Mouse (Mus musculus): ENCODE measurements around the gene Cacna1b.

Cacna1b gene

DNA sequence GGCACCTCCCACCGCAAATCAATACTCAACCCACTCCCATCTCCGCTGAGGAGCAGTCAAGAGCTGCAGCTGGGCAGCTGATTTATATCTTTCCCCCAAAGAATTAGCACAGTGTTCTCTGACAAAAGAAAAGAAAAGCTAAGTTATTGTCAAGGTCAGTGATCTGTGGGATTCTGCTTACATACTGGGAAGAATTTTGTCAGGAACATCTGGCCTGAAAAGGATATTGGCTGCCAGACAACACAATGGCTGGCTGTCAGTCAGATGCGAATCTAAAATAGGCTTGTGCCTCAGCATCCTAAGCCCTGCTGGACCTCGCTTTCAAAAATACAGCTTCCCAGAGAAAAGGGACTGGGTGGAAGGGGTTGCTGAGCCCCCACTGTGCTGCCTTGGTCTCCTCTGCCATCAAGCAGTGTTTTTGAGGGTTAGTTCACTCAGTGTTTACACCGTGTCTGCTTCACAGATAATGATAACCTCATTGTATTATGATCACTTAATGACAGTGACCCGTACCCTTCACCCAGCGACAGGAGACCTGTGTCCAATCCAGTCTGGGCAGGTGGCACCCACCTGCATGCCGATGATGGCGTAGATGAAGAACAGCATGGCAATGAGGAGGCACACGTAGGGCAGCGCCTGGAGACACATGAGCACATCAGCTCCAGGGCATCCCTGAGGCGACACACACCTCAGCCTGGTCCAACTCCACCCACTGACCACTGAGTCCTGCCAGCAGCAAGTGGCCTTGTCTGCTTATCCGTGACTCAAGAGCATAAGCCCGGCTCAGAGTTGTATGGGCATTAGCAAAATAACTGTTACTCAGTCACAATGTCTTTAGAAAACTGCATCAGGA, 124.6 kb downstream of the Cacna1b start:
- no peak for DNase-seq

- DNase-seq, result no peak
These were observed 129.3 kb downstream of the Cacna1b start for GRCm38 (mm10) chr2:24633645-24634044.

DNA sequence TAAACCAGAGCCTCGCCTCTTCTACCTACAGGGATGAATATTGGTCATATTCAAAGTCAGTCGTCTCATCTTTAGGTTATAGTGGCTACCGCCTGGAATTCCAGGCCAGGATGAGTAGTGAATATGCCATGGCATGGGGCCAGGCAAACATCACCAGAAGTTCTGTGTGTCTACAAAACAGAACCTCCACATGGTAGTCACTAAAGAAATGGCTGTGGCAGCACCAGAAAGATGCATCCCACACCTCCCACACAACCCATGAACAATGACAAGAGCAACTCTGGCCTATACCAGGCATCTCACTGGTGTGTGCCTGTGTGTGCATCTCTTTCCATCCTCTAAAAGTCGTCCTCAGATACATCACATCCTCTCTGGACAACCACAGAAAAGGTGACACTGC, 145.8 kb downstream of the Cacna1b start:
- no peak for DNase-seq

GRCm38 (mm10) chr2:24609789-24610188, 153.2 kb downstream of the Cacna1b start:
- DNase-seq, result no peak

- DNase-seq, result no peak
These were observed 154.2 kb downstream of the Cacna1b start for GRCm38 (mm10) chr2:24608765-24609138.

DNA sequence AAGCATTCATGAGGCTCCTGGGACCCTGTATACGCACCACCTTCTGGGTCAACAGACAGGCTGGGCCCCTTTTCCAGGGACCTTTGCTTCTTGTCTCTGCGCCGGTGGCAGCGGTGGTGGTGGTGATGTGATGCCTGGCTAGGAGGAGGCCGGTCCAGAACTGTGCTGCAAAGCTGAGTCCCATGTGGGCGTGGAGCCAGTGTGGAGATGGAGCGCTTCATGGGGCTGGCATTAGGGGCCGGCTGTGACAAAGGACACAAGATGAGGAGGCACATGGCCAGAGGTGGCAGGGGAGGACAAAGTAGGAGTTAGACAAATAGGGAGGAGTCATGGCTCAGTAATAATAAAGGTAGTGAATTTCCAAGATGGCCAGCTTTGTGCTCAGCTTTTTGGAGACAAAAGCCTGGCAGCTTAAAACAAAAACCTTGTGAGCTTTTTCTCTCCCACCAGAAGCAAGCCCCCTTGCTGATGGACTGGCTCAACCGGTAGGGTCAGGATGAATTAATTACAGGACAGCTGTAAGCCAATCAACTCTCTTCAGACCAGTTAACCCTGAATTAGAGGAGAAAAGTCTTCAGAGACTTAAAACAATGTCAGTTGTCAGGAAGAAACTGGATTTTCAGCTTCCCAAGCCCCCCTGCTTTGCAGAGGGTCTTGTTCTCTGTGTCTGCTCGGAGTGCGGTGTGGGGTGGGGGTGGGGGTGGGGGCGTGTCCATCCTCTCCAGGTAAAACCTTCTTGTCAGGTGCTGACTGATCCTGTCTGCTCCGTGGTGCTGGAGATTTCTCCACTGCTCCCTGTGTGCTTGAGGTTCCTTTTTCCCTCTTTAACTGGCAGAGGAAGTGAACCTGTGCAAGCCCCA, 154.8 kb downstream of the Cacna1b start:
- no peak for DNase-seq

- DNase-seq, result no peak
These were observed 156.4 kb downstream of the Cacna1b start for GRCm38 (mm10) chr2:24606531-24606930.

DNA sequence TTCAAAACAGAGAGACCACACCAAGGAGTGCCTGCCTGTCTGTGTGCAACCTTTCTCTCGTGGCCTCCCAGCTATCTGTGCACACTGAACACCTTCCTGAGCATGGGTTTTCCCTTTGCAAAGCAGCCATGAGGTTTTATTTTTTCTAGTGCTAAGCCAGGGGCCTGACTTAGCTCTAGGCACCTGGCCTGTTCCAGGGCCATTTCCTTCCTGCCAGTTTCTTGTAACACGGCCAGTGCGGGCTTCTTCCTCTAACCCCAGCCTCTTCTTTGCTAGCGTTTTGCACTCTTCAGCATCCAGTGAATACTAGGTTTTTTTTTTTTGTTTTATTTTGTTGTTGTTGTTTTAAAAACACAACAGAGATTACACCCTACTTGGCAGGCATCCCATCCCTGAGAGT, 157.9 kb downstream of the Cacna1b start:
- DNase-seq, result no peak

DNA sequence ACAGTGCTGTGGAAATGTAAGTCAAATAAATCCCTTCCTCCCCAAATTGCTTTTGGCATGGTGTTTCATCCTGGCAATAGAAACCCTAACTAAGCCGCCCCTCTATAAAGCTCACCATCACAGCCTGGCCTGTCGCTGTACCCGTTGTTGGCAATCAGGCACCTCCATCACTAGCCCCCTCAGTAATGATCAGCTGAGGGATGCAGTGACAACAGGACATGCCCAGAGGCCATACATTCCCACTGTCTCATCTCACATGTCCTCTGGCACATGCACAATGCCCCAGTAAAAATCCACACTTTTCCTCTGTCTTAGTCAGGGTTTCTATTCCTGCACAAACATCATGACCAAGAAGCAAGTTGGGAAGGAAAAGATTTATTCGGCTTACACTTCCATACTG, 173.5 kb downstream of the Cacna1b start:
- no peak for DNase-seq

- DNase-seq, result no peak
These were observed 175.0 kb downstream of the Cacna1b start for GRCm38 (mm10) chr2:24587999-24588398.

- DNase-seq, result peak; percentile 13
These were observed 188.3 kb downstream of the Cacna1b start for GRCm38 (mm10) chr2:24574616-24575015.

DNA sequence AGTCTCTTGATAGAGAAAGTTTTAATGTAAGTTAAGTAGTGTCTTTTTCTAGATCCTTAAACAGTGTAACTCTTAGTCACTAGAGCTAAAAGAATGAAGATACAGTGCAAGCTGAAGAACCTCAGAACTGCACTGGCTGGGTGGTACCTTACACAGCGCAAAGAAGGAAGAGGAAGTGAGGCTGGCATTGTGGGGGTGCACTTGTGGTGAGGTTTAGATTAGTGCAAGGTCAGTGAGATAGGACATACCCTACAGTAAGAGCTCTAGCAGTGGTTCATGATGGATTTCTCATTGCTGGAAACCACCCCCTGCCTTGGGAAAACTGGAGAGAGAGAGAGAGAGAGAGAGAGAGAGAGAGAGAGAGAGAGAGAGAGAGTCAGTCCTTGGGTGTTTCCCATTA, 192.0 kb downstream of the Cacna1b start:
- DNase-seq, result no peak

DNA sequence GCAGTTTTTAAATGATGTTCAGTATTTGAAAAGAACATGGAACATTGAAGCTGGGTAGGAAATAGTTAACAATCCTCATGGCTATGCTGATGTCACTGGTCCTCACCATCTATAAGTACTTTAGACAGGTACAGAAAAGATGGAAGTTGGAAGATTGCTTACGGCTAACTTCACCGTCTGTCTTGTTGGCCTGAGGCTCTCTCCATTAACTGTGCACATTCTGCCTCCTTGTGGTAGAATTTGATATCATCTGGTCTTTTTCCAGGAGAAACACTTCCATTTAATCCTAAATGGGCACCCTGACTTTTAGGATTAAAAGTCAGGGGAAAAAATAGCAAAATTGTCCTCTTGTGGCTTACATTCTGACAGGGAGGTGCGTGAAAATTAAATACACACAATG, 194.4 kb downstream of the Cacna1b start:
- no peak for DNase-seq

DNA sequence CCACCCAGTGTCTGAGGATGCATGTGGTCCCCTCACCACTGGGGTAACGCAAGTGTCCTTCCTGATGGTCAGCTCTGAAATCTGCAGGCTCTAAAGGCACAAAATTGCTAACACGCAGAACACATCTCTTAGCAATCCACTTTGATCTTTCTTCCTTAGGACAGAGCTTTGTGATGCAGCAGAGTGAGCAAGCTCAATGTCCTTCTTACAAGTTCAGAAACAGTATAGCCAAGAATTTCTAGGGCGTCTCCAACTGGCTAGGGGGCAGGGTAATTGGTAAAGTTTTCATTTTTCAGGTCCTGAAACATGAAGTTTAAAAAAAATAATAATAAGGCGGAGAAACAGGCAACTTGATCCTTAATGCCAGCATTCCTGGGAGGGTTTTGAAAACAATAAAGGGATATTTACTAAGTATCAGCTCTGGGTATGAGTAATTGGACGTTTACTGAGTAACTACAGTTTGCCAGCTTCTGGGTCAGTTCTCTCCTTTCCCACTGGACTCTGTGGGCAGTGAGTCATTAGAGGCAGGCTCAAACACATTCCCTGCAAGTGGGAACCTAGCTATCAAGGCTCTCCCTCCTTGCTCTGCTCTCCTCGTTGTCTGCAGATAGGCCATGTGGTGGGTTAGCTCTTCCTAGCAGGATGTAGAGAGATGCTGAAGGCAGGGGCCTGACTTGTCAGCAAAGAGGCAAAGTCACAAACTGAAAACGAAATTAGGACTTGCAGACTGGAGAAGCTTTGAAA, 200.2 kb downstream of the Cacna1b start:
- no peak for DNase-seq

GRCm38 (mm10) chr2:24561946-24562345, 201.0 kb downstream of the Cacna1b start:
- DNase-seq, result no peak

DNA sequence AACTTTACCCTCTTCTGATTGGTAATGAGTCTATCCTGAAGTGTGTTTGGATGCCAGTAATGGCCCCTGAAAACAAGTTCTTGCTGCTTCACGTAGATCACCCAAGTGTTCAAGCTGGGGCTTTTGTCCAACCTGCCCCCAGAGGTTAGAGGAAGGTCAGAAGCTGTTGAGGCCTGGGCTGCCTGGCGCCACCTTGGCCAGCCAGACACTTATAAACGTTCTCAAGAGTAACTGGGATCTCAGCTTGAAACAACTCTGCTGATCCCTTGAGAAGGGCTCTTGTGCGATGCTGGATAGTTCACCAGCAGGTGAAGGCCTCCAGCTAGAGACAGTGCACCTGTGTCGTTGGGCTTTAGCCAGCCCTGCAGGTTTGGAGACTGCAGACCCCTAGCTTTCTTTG, 202.8 kb downstream of the Cacna1b start:
- DNase-seq, result no peak

DNA sequence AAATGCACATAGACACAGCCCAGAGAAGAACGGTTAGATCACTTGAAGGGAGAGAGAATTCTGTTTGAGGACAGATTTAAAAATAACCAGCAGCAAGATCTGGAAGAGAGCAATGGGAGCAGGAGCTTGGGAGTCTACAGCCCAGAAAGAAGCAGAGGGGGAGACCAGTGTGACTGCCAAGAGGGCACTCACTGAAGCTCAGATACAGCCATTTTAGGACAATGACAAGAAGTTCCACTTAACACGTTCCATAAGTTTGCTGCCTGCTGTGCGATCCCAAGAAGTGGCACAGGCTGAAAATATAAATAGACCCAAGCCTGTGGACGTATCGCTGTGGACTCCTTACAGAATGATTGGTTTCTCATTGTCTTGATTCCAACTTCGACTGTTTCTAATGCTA, 206.6 kb downstream of the Cacna1b start:
- no peak for DNase-seq

GRCm38 (mm10) chr2:24553962-24554361, 209.0 kb downstream of the Cacna1b start:
- DNase-seq, result no peak

Data from kidney, adult 11 months (tissue).